Mouse (Mus musculus): Measurements from ENCODE around the gene Tob2. TPM values are rescaled to one million over a fixed set of nuclear protein-coding genes. Genes with fewer than 3 reads are reported as not detected.

Tob2 gene
- polyA plus RNA-seq (2014; fragmentation: Nextera tagmentation; extraction: Ambion mirVana) = 23.0 and 26.8 TPM in 2 replicates

DNA sequence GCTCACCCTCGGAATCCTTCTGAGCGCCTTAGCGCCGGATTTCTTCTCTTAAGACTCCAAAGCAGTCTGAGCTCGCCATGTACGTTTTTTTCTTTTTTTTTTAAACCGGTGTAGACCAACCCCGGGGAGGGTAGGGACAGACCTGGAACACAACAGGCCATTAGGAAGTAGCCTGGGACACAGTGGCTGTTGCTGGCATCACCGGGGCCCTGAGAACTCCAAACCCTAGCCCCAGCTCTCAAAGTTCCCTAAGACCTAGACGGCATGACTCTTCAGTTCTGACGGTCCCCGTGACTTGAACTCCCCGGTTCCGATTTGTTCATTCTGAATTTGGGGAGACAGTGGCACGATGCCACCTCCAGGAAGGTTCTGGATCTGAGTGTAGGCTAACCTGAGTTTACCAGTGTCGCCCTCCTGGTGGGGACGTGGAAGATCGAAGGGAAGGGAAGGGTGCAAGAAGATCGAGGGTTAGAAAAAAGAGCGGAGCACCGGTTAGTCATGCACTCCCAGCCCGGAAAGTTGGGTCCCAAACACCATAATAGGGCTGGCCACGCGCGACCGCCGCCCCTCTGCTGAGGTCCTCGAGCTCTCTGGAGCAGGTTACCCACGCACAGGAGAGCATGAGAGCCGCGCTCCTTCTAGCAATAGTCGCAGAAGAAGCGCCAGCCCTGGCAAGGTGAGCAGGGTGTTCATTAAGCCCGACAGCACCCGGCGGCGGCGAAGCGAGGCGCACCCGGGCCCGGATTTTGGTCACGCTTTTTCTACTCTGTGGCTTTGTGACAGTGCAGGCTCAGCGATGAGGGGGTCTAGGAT, at the start of gene Tob2:
Gene Tob2 (minus strand): TSS at position 280 of the 813 bp plus-strand sequence.
- H3K27me3 ChIP-seq (replicated peaks; ENCODE audit: control insufficient read depth, insufficient read depth, low read length) = no peaks in the 10 kb centered on the region
- H3K27ac ChIP-seq (replicated peaks; ENCODE audit: low read depth, low read length) = peak within 1 kb of the TSS; percentile 98
- peak within 1 kb of the TSS; percentile 92 for H3K9ac ChIP-seq (ENCODE audit: low read depth, low read length)
- ATAC-seq (ENCODE audit: low read depth) (peak; percentile 4; the same call in 1 of the 2 replicates), DNase-seq (ENCODE audit: low spot score) (peak; percentile 54)
- H3K9me3 ChIP-seq (ENCODE audit: control insufficient read depth, low read length) = no peaks in the 10 kb centered on the region
- H3K4me3 ChIP-seq (ENCODE audit: low read depth, low read length) = peak within 1 kb of the TSS; percentile 83
- peak within 1 kb of the TSS; percentile 87 for H3K4me2 ChIP-seq (ENCODE audit: low read depth, low read length)
- 0 out of 2 replicates have a peak, but pooled peaks cover 8% of the 10 kb centered on the region for H3K36me3 ChIP-seq (ENCODE audit: control insufficient read depth, insufficient read depth, low read length)
- WGBS = under 1% methylated on average over 39 of the region's 44 CpGs
- H3K4me1 ChIP-seq (ENCODE audit: control insufficient read depth, insufficient read depth, low read length) = peaks cover 5% of the 10 kb centered on the region; the same call in 1 of the 2 replicates

DNA sequence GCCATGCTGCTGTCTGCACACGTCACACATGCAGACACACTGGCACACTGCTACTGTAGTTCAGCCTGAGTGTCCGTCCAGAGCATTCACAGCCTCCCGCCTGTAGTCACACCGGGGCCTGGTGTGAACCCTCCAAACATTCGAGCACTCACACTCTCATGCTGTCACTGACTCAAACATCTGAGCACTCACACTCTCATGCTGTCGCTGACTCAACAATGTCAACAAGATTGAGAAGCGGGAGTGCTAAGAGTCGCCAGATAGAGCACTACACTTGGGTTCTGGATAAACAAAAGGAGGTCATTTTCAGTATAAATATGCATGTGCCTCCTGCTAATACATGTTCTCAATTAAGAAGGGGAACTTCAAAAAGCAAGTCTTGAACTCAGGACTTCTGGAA, 49.4 kb upstream of the Tob2 start:
- Histone ChIP-seq H3K4me2 (ENCODE audit: low read depth, low read length) (no peak overlapping the region), H3K4me1 (ENCODE audit: control insufficient read depth, insufficient read depth, low read length) (no peaks in the 10 kb centered on the region), H3K27me3 (replicated peaks; ENCODE audit: control insufficient read depth, insufficient read depth, low read length) (no peaks in the 10 kb centered on the region), H3K9ac (ENCODE audit: low read depth, low read length) (no peak overlapping the region), H3K36me3 (ENCODE audit: control insufficient read depth, insufficient read depth, low read length) (peaks cover 96% of the 10 kb centered on the region), H3K9me3 (ENCODE audit: control insufficient read depth, low read length) (no peaks in the 10 kb centered on the region), H3K4me3 (ENCODE audit: low read depth, low read length) (no peak overlapping the region), H3K27ac (replicated peaks; ENCODE audit: low read depth, low read length) (no peak overlapping the region)
- DNase-seq (ENCODE audit: low spot score) (no peak), ATAC-seq (ENCODE audit: low read depth) (no peak)
- 91% methylated on average over 8 of the region's 8 CpGs for WGBS

DNA sequence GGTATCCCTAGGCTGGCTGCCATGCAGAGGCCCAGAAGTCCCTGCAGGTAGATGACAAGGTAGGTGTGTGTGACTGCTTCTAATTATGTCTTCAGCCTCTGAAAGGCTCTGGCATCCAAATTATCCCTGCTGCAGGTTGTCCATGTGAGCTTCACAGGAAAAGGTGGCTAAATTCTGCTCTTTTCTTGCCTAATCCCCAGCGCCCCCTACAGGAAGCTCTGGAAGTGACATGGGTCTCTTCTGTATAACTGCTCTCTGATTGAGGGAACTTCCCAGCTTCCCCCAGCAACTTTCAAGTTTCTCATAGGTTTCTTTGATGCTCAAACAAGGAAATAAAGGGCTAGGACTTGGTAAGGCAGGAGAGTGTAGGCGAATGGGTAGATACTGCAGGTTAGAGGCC, 46.3 kb upstream of the Tob2 start:
- Histone ChIP-seq H3K36me3 (ENCODE audit: control insufficient read depth, insufficient read depth, low read length) (peaks cover 89% of the 10 kb centered on the region), H3K4me2 (ENCODE audit: low read depth, low read length) (no peak overlapping the region), H3K4me1 (ENCODE audit: control insufficient read depth, insufficient read depth, low read length) (no peaks in the 10 kb centered on the region), H3K9ac (ENCODE audit: low read depth, low read length) (no peak overlapping the region), H3K27ac (replicated peaks; ENCODE audit: low read depth, low read length) (no peak overlapping the region), H3K4me3 (ENCODE audit: low read depth, low read length) (no peak overlapping the region), H3K9me3 (ENCODE audit: control insufficient read depth, low read length) (no peaks in the 10 kb centered on the region), H3K27me3 (replicated peaks; ENCODE audit: control insufficient read depth, insufficient read depth, low read length) (no peaks in the 10 kb centered on the region)
- 41% methylated on average over 2 of the region's 2 CpGs for WGBS
- DNase-seq (ENCODE audit: low spot score) (peak; percentile 54), ATAC-seq (ENCODE audit: low read depth) (no peak)

DNA sequence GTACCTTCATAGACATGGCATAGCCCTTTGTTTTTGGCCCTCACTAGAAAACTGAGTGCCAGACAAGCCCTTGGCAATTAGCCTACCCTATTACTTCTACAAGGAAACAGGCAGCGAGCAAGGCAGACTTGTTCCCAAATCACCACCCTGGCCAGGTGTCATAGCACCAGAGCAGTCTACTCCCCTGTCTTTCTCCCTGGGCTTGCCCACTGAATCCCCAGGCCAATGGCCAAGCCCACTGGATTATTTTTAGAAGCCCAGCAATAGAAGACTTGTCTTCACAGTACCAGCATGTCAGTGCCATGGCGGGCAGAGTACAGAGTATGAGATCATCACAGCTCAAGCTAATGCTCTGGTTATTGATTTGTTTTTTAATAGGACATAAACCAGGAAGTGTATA, 40.2 kb upstream of the Tob2 start:
- no peak overlapping the region for H3K4me2 ChIP-seq (ENCODE audit: low read depth, low read length)
- no peak overlapping the region for H3K4me3 ChIP-seq (ENCODE audit: low read depth, low read length)
- 97% methylated on average over 2 of the region's 2 CpGs for WGBS
- H3K36me3 ChIP-seq (ENCODE audit: control insufficient read depth, insufficient read depth, low read length) = peaks cover 72% of the 10 kb centered on the region
- DNase-seq (ENCODE audit: low spot score) (no peak), ATAC-seq (ENCODE audit: low read depth) (no peak)
- no peaks in the 10 kb centered on the region for H3K27me3 ChIP-seq (replicated peaks; ENCODE audit: control insufficient read depth, insufficient read depth, low read length)
- no peak overlapping the region for H3K27ac ChIP-seq (replicated peaks; ENCODE audit: low read depth, low read length)
- H3K9me3 ChIP-seq (ENCODE audit: control insufficient read depth, low read length) = no peaks in the 10 kb centered on the region
- no peaks in the 10 kb centered on the region for H3K4me1 ChIP-seq (ENCODE audit: control insufficient read depth, insufficient read depth, low read length)
- no peak overlapping the region for H3K9ac ChIP-seq (ENCODE audit: low read depth, low read length)

DNA sequence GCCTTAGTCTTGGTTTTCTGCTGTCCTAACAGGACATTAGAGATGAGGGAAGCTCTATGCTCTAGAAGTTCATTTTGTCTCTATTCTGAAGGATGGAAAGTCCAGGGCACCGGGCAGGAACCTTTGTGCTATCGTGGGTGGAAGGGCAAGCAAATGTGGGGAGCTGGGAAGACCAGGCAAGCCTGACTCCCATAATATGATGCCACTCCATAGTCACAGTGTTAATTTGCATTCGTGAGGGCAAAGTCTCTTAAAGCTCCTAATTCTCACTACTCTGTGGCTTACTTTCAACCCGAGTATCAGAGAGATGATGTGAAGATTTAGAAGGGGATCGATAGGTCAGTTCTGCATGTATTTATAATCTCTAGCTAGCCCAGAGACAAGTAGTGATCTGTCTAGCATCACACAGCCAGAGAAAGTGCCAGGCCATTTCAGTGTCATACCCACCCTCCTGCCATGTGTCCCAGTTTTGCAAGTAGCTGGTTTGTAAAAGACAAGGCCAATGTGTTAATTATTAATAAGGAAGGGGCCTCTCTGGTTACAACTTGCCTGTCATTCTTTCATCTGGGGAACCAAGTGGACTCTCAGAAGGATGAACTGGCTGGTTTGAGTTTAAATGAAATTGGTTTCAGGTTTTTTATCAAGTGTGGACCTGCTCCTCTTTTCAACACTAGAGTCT, 39.1 kb upstream of the Tob2 start:
- ATAC-seq (ENCODE audit: low read depth) (no peak), DNase-seq (ENCODE audit: low spot score) (no peak)
- Histone ChIP-seq H3K9me3 (ENCODE audit: control insufficient read depth, low read length) (no peaks in the 10 kb centered on the region), H3K4me1 (ENCODE audit: control insufficient read depth, insufficient read depth, low read length) (no peaks in the 10 kb centered on the region), H3K27ac (replicated peaks; ENCODE audit: low read depth, low read length) (no peak overlapping the region), H3K4me2 (ENCODE audit: low read depth, low read length) (no peak overlapping the region), H3K4me3 (ENCODE audit: low read depth, low read length) (no peak overlapping the region), H3K9ac (ENCODE audit: low read depth, low read length) (no peak overlapping the region), H3K36me3 (ENCODE audit: control insufficient read depth, insufficient read depth, low read length) (peaks cover 69% of the 10 kb centered on the region), H3K27me3 (replicated peaks; ENCODE audit: control insufficient read depth, insufficient read depth, low read length) (no peaks in the 10 kb centered on the region)
- 91% methylated on average over 5 of the region's 5 CpGs for WGBS

DNA sequence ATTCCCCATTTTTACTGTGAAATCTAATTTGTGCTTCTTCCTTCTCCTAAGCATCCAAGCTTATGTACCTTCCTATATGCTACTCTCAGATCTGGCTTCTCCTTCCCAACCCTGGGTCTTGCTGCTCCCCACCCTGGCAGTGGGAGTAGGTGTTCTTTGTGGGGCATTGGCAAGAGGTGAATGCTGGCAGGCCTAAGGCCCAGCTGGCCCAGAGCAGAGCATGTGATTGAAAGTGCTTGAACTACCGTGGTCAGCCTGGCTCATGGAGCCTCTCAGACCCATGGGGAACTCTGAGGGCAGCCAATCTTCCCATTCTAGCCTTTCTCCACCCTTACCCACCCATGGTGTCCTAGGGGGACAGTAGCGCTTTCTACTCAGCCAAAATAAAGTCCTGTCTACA, 37.8 kb upstream of the Tob2 start:
- WGBS = 82% methylated on average over 2 of the region's 2 CpGs
- no peak overlapping the region for H3K9ac ChIP-seq (ENCODE audit: low read depth, low read length)
- ATAC-seq (ENCODE audit: low read depth) (no peak), DNase-seq (ENCODE audit: low spot score) (no peak)
- no peak overlapping the region for H3K4me2 ChIP-seq (ENCODE audit: low read depth, low read length)
- H3K4me1 ChIP-seq (ENCODE audit: control insufficient read depth, insufficient read depth, low read length) = no peaks in the 10 kb centered on the region
- H3K27ac ChIP-seq (replicated peaks; ENCODE audit: low read depth, low read length) = no peak overlapping the region
- H3K36me3 ChIP-seq (ENCODE audit: control insufficient read depth, insufficient read depth, low read length) = peaks cover 66% of the 10 kb centered on the region
- H3K9me3 ChIP-seq (ENCODE audit: control insufficient read depth, low read length) = no peaks in the 10 kb centered on the region
- H3K27me3 ChIP-seq (replicated peaks; ENCODE audit: control insufficient read depth, insufficient read depth, low read length) = no peaks in the 10 kb centered on the region
- no peak overlapping the region for H3K4me3 ChIP-seq (ENCODE audit: low read depth, low read length)

DNA sequence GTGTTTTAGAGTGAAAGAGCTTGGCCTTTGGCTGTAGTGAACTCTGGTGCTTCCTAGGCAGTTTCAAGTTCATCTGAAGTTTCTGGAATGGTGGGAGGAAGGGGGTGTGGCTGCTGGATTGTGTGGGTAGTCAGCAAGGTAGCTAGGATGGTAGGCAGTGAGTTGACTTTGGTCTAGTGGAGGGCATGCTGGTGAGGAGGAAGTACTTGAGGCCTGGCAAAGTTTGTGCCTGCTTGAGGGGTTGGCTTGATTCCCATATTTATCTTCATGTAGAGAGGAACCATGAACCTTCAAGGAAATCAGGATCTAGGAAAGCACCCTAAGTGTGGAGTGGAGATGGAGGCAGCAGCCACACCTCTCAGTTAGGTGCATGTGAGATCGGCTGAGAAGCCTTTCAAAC, 35.4 kb upstream of the Tob2 start:
- ATAC-seq (ENCODE audit: low read depth) = no peak
- WGBS = 71% methylated on average over 1 of the region's 1 CpGs
- no peaks in the 10 kb centered on the region for H3K9me3 ChIP-seq (ENCODE audit: control insufficient read depth, low read length)

DNA sequence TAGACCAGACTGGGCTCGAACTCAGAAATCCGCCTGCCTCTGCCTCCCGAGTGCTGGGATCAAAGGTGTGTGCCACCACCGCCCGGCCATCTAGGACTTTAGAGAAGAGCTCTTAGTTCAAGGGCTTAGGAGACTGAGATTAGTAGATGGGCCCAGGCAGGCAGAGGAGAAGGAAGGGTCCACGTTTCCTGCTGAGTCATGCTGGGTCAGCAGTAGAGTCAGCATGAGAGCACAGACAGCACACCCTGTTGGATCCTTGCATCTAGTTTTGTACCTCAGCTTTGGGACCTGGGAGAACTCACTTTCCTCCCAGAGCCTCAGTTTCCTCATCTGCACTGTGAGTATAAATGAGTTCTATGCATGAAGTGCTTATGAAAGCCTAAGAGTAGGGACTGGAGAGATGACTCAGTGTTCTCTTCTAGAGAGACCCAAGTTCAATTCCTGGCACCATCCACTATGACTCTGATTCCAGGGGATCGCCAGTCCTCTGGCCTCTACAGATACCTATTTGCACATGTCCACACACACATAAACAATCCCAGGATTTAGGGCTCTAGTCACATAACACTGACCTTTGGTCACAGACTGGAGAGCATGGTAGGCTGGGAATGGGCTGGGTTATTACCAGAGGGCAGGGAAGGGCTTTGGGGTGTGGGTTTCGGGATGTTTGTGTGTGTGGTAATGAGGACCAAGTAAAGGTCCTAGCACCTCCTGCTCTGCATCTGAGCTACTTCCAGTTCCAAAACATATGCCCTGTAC, 33.4 kb upstream of the Tob2 start:
- H3K4me2 ChIP-seq (ENCODE audit: low read depth, low read length) = no peak overlapping the region
- DNase-seq (ENCODE audit: low spot score) (no peak), ATAC-seq (ENCODE audit: low read depth) (no peak)
- H3K36me3 ChIP-seq (ENCODE audit: control insufficient read depth, insufficient read depth, low read length) = peaks cover 69% of the 10 kb centered on the region
- no peak overlapping the region for H3K9ac ChIP-seq (ENCODE audit: low read depth, low read length)
- no peak overlapping the region for H3K4me3 ChIP-seq (ENCODE audit: low read depth, low read length)
- 92% methylated on average over 8 of the region's 8 CpGs for WGBS
- H3K9me3 ChIP-seq (ENCODE audit: control insufficient read depth, low read length) = no peaks in the 10 kb centered on the region
- H3K4me1 ChIP-seq (ENCODE audit: control insufficient read depth, insufficient read depth, low read length) = no peaks in the 10 kb centered on the region
- H3K27ac ChIP-seq (replicated peaks; ENCODE audit: low read depth, low read length) = no peak overlapping the region
- H3K27me3 ChIP-seq (replicated peaks; ENCODE audit: control insufficient read depth, insufficient read depth, low read length) = no peaks in the 10 kb centered on the region

More for the DNA sequence above, 35.4 kb upstream of the Tob2 start:
- Histone ChIP-seq H3K4me3 (ENCODE audit: low read depth, low read length) (no peak overlapping the region), H3K27ac (replicated peaks; ENCODE audit: low read depth, low read length) (no peak overlapping the region), H3K9ac (ENCODE audit: low read depth, low read length) (no peak overlapping the region), H3K4me2 (ENCODE audit: low read depth, low read length) (no peak overlapping the region), H3K4me1 (ENCODE audit: control insufficient read depth, insufficient read depth, low read length) (no peaks in the 10 kb centered on the region), H3K36me3 (ENCODE audit: control insufficient read depth, insufficient read depth, low read length) (peaks cover 74% of the 10 kb centered on the region), H3K27me3 (replicated peaks; ENCODE audit: control insufficient read depth, insufficient read depth, low read length) (no peaks in the 10 kb centered on the region)
- DNase-seq (ENCODE audit: low spot score) = no peak
